Mouse (Mus musculus) midbrain, embryonic 14.5 days (tissue): ENCODE measurements at regions not wholly inside any gene's neighbourhood (a gene's known extent, or its start where the extent isn't known, plus 50 kb on each side); places are given as distances from the start of the nearest gene placed in this dataset.

Experiments used
- ATAC-seq: fragments of 200-750 bp; cut with Nextera tagmentation; 2 replicates; pipeline ENCODE4 v1.8.0; 2017; ENCODE audit warnings: moderate number of reproducible peaks, moderate library complexity; ENCODE audit not compliant: low FRiP score, low TSS enrichment
- DNase-seq: peaks from one replicate; pipeline ENCODE4 v3.0.0-alpha.2; 2015
- H3K27ac ChIP-seq: fragments of 300-500 bp; sonication (generic); replicated peaks from 2 replicates; pipeline ENCODE4 v1.5.1; 2014; ENCODE audit warnings: mild to moderate bottlenecking, low read depth, low read length, moderate library complexity
- H3K27me3 ChIP-seq: fragments of 300-500 bp; sonication (generic); 2 replicates; pipeline ENCODE4 v1.6.1; 2014; ENCODE audit warnings: low read length, control low read depth, mixed read lengths; ENCODE audit not compliant: control insufficient read depth, insufficient read depth
- H3K36me3 ChIP-seq: fragments of 300-500 bp; sonication (generic); 2 replicates; pipeline ENCODE4 v1.6.1; 2014; ENCODE audit warnings: low read length, control low read depth; ENCODE audit not compliant: control insufficient read depth, insufficient read depth
- H3K4me1 ChIP-seq: fragments of 300-500 bp; sonication (generic); 2 replicates; pipeline ENCODE4 v1.6.1; 2014; ENCODE audit warnings: mild to moderate bottlenecking, antibody characterized with exemption, low read length, control low read depth; ENCODE audit not compliant: control insufficient read depth, insufficient read depth
- H3K4me2 ChIP-seq: fragments of 300-500 bp; sonication (generic); 2 replicates; pipeline ENCODE4 v1.6.1; 2014; ENCODE audit warnings: mild to moderate bottlenecking, low read length, moderate library complexity
- H3K4me3 ChIP-seq: fragments of 300-500 bp; sonication (generic); replicated peaks from 2 replicates; pipeline ENCODE4 v1.5.1; 2014; ENCODE audit warnings: low read depth, low read length
- H3K9ac ChIP-seq: fragments of 300-500 bp; sonication (generic); replicated peaks from 2 replicates; pipeline ENCODE4 v1.6.1; 2014; ENCODE audit warnings: mild to moderate bottlenecking, low read length, moderate library complexity
- H3K9me3 ChIP-seq: fragments of 300-500 bp; sonication (generic); 2 replicates; pipeline ENCODE4 v1.6.1; 2016; ENCODE audit warnings: low read length, control low read depth, mixed read lengths; ENCODE audit not compliant: control insufficient read depth
- WGBS: fragments of 180-500 bp; shearing (Covaris S2); extraction: QIAGEN DNeasy Blood & Tissue Kit; methylation state at CpG from one replicate; pipeline ENCODE4 v1.1.7; 2014; 5-methylcytosine and 5-hydroxymethylcytosine counted together

- Histone ChIP-seq H3K4me1 (0 out of 2 replicates have a peak, but pooled peaks cover 6% of the 10 kb centered on the region), H3K27ac (no peak overlapping the region), H3K9ac (no peak overlapping the region), H3K4me2 (no peak overlapping the region), H3K9me3 (no peaks in the 10 kb centered on the region), H3K36me3 (no peaks in the 10 kb centered on the region), H3K27me3 (no peaks in the 10 kb centered on the region), H3K4me3 (no peak overlapping the region)
- WGBS = 76% methylated on average over 6 of the region's 6 CpGs
- DNase-seq = no peak
- no peak for ATAC-seq
These were observed 787.5 kb upstream of the Tenm3 start for GRCm38 (mm10) chr8:49631286-49631685.

DNA sequence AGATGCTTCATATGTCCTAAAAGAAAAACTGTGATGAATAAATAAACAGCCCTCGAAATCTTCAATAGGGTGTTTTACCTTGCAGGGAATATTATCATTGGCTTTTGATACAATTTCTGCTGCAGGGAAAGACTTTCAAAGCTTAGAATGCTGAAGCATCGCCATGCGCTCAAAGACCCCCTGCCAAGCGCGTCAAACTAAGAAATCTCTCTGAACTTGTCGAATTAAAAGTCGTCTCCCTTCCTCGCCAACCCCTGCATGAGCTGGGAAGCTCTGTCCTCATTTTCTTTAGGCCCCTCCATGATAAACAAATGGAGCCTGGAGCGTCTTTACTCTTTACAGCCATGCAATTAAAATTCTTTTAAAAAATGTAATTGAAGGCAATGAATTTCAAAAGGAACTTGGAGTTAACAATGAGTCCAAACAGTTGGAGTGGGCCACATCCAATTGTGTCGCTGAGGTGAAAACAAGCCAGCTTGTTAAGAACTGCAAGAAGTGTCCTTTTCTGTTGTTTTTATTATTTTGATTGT, 784.3 kb upstream of the Tenm3 start:
- ATAC-seq (no peak), DNase-seq (peak; percentile 78)
- WGBS = 14% methylated on average over 10 of the region's 10 CpGs

GRCm38 (mm10) chr8:49595501-49595900, 751.8 kb upstream of the Tenm3 start:
- 65% methylated on average over 2 of the region's 2 CpGs for WGBS
- Histone ChIP-seq H3K27ac (no peak overlapping the region), H3K4me1 (no peaks in the 10 kb centered on the region), H3K4me3 (no peak overlapping the region), H3K9me3 (no peaks in the 10 kb centered on the region), H3K27me3 (no peaks in the 10 kb centered on the region), H3K9ac (no peak overlapping the region), H3K36me3 (no peaks in the 10 kb centered on the region), H3K4me2 (no peak overlapping the region)
- ATAC-seq (no peak), DNase-seq (peak; percentile 23)

More for the DNA sequence above, 784.3 kb upstream of the Tenm3 start:
- Histone ChIP-seq H3K4me3 (no peak overlapping the region), H3K9ac (no peak overlapping the region), H3K4me1 (0 out of 2 replicates have a peak, but pooled peaks cover 6% of the 10 kb centered on the region), H3K27ac (peak overlapping the region; percentile 55; the same call in 1 of the 2 replicates), H3K27me3 (no peaks in the 10 kb centered on the region), H3K9me3 (no peaks in the 10 kb centered on the region), H3K4me2 (no peak overlapping the region), H3K36me3 (no peaks in the 10 kb centered on the region)

DNA sequence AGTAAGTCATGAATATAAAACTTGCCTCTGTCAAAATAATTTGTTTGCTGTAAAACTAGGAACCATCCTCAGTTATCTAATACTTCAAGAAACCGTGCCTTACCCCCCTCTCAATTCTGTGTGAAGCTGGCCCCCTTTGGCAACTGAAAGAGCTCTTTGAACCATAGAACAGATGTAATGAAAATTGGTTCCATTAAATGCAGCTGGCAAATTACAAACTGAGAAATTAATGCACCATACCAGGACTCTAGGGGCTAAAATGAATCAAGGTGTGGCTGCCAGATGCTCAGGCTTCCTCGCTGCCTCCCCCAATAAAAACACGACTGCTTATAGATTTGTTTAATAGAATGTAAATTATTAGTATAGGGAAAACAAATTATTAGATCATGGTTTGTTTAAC, 723.7 kb upstream of the Tenm3 start:
- Histone ChIP-seq H3K9ac (no peak overlapping the region), H3K4me3 (no peak overlapping the region), H3K27ac (no peak overlapping the region), H3K9me3 (no peaks in the 10 kb centered on the region), H3K4me2 (no peak overlapping the region), H3K4me1 (no peaks in the 10 kb centered on the region), H3K36me3 (no peaks in the 10 kb centered on the region), H3K27me3 (no peaks in the 10 kb centered on the region)
- DNase-seq = no peak
- 73% methylated on average over 3 of the region's 3 CpGs for WGBS
- ATAC-seq = no peak

DNA sequence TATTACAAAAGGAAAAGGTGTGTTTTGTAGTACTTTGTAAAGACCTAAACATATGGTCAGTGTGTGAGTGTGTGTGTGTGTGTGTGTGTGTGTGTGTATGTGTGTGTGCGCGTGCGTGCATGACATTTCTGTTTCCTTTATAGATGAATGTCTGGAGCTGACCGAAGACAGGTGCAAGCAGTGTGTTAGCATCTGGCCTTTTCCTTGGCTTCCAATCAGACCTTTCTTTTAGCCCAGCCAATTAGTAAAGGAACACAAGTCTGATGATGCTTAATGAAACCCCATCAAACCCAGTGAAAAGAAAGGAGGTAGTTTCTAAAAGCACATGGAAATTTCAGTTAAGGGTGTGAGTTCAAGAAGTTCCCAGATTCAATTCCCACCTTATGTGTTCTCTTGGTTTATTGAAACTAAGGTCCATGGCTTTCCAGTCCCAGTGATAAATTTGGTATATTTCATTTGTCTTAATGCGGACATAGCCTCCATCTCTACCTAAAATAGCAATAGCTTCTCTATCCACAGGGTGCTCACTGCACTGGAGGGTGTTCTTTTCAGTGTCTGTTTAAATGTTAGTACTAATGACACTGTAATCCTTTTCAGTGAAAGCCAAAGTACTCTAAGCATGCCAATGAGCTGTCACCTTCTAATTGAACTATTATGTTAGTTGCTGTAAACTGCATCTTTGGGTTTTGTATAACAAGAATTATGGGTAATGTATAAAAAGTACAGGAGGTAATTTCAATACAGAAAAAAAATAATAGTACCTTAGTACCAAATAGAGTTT, 719.9 kb upstream of the Tenm3 start:
- no peaks in the 10 kb centered on the region for H3K4me1 ChIP-seq

GRCm38 (mm10) chr8:49562976-49563375, 719.2 kb upstream of the Tenm3 start:
- WGBS = 84% methylated on average over 4 of the region's 4 CpGs
- no peak overlapping the region for H3K4me2 ChIP-seq
- H3K36me3 ChIP-seq = no peaks in the 10 kb centered on the region
- no peak for ATAC-seq
- no peak overlapping the region for H3K4me3 ChIP-seq
- no peak overlapping the region for H3K9ac ChIP-seq
- H3K9me3 ChIP-seq = no peaks in the 10 kb centered on the region
- no peak overlapping the region for H3K27ac ChIP-seq
- H3K27me3 ChIP-seq = no peaks in the 10 kb centered on the region
- no peaks in the 10 kb centered on the region for H3K4me1 ChIP-seq
- no peak for DNase-seq

More for the DNA sequence above, 719.9 kb upstream of the Tenm3 start:
- DNase-seq (no peak), ATAC-seq (no peak)
- no peak overlapping the region for H3K4me3 ChIP-seq
- no peaks in the 10 kb centered on the region for H3K36me3 ChIP-seq
- no peaks in the 10 kb centered on the region for H3K27me3 ChIP-seq
- no peaks in the 10 kb centered on the region for H3K9me3 ChIP-seq
- H3K9ac ChIP-seq = no peak overlapping the region
- 91% methylated on average over 5 of the region's 5 CpGs for WGBS
- H3K27ac ChIP-seq = no peak overlapping the region
- no peak overlapping the region for H3K4me2 ChIP-seq

DNA sequence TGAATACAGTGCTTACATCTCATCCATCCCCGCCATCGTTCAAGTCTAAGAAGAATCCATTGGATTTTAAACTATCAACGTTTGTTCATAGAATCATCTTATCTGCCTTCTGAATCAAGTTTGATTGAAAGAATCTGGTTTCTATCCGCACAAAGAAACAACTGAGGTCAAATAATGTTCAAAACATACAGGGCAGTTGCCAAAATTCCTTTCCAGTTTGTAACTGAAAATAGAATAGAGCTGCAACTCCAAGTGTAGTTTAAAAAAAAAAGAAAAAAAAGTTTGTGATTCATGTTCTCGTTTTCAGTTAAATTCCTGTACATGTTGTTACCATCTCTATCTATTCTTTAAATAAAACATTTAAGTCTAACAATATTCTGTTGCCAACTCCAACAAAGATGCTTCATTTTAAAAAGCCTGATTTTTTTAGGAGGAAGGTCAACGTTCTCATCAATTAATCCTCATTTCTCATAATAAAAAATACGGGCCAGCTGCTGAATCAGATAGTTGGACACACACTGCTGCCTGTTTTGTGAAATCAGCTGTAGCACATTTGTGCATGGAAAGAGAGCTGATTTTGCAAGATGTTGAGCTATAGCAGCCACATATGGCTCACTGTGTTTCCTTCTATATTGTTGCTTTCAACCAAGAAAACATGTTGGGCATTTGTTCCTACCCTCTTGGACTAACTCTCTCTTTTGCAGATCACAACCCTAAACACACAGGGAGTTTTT, 712.1 kb upstream of the Tenm3 start:
- Histone ChIP-seq H3K36me3 (no peaks in the 10 kb centered on the region), H3K4me2 (no peak overlapping the region), H3K9me3 (no peaks in the 10 kb centered on the region), H3K4me3 (no peak overlapping the region), H3K4me1 (no peaks in the 10 kb centered on the region), H3K9ac (no peak overlapping the region), H3K27me3 (no peaks in the 10 kb centered on the region), H3K27ac (no peak overlapping the region)
- DNase-seq (no peak), ATAC-seq (no peak)
- 89% methylated on average over 7 of the region's 7 CpGs for WGBS

DNA sequence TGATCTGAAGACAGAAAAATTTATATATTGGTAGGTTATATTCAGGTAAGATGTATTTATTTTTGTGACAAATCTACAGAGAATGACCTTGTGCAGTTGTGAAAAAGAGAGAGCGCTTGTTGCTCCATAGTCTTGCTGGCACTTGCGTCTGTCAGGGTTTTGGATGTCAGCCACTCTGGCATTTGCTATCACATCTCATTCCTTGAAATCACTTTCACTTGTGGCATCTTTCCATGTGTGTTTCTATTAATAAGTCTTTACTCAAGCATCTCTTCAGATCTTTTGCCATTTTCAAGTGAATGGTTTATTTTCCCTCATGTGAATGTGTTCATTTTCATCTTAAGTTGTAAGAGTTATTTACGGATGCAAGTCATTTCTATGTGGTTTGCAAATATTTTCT, 709.4 kb upstream of the Tenm3 start:
- no peak for DNase-seq
- 88% methylated on average over 3 of the region's 3 CpGs for WGBS
- Histone ChIP-seq H3K4me3 (no peak overlapping the region), H3K9me3 (no peaks in the 10 kb centered on the region), H3K4me1 (no peaks in the 10 kb centered on the region), H3K4me2 (no peak overlapping the region), H3K9ac (no peak overlapping the region), H3K27ac (no peak overlapping the region), H3K27me3 (no peaks in the 10 kb centered on the region), H3K36me3 (no peaks in the 10 kb centered on the region)
- ATAC-seq = no peak
